Mouse (Mus musculus) embryo, embryonic 11.5 days (tissue): ENCODE results near the gene Ptbp3.
"Not testable (repeated sequence)": the region's sequence is repeated elsewhere in the genome, so short reads cannot be mapped to it uniquely, and the experiment has no call there.

Source experiments
- DNase-seq: peaks from one replicate; pipeline ENCODE4 v3.0.0-alpha.2; 2012; ENCODE audit warnings: low read depth, low spot score

Gene Ptbp3

GRCm38 (mm10) chr4:59549175-59549976 is at the start of gene Ptbp3:
TSS of gene Ptbp3 (minus strand) at chr4:59549364.
- DNase-seq: peak; percentile 94

GRCm38 (mm10) chr4:59596556-59596955 is 47.4 kb upstream of the Ptbp3 start:
- no peak for DNase-seq

- DNase-seq: no peak
Measured at GRCm38 (mm10) chr4:59594614-59595013, 45.5 kb upstream of the Ptbp3 start.

- DNase-seq: no peak
Measured at GRCm38 (mm10) chr4:59587872-59588226, 38.7 kb upstream of the Ptbp3 start.

GRCm38 (mm10) chr4:59587215-59587871 is 38.2 kb upstream of the Ptbp3 start:
- no peak for DNase-seq

GRCm38 (mm10) chr4:59585097-59585496 is 35.9 kb upstream of the Ptbp3 start:
- no peak for DNase-seq

GRCm38 (mm10) chr4:59582186-59582585 is 33.0 kb upstream of the Ptbp3 start:
- DNase-seq: no peak

GRCm38 (mm10) chr4:59581314-59582185 is 32.4 kb upstream of the Ptbp3 start, which contains the start of gene Hsdl2:
TSS of gene Hsdl2 (plus strand) at chr4:59581563.
- DNase-seq: peak; percentile 98

GRCm38 (mm10) chr4:59580495-59581281 is 31.5 kb upstream of the Ptbp3 start:
- DNase-seq: peak; percentile 53

GRCm38 (mm10) chr4:59575184-59575958 is 26.2 kb upstream of the Ptbp3 start:
- no peak for DNase-seq

- DNase-seq: no peak
Measured at GRCm38 (mm10) chr4:59572521-59573118, 23.5 kb upstream of the Ptbp3 start.

GRCm38 (mm10) chr4:59570519-59570918 is 21.4 kb upstream of the Ptbp3 start:
- DNase-seq: not testable (repeated sequence)

GRCm38 (mm10) chr4:59569538-59569937 is 20.4 kb upstream of the Ptbp3 start:
- peak; percentile 80 for DNase-seq

GRCm38 (mm10) chr4:59567576-59568260 is 18.6 kb upstream of the Ptbp3 start:
- DNase-seq: no peak

- DNase-seq: no peak
Measured at GRCm38 (mm10) chr4:59565571-59566188, 16.5 kb upstream of the Ptbp3 start.

- no peak for DNase-seq
Measured at GRCm38 (mm10) chr4:59564128-59564527, 15.0 kb upstream of the Ptbp3 start.

- DNase-seq: no peak
Measured at GRCm38 (mm10) chr4:59560141-59560540, 11.0 kb upstream of the Ptbp3 start.

- DNase-seq: no peak
Measured at GRCm38 (mm10) chr4:59558096-59558720, 9.0 kb upstream of the Ptbp3 start.
